Mouse (Mus musculus): Measurements from ENCODE around the gene Dnm1.

Gene Dnm1

GRCm38 (mm10) chr2:32339912-32340642, 13.1 kb downstream of the Dnm1 start:
- no peak for DNase-seq (ENCODE audit: low spot score)

DNA sequence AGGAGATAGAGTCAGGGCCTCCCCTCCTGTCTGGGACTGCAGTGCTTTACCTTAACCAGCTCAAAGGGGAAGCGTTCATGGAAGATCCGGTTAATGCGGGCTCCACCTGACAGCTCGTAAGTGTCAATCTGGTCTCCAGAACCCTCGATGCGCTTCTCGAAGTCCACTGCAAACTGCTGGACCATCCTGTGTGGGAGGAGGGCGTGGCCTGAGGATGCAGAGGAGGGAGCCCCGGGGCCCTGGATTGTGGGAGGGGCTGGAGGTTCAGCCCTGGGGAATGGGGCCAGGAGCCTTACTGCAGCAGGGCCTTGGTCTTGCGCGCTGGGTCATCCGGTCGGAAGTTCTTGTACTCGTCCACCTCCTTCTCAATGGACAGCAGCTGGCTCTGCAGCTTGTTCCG, 17.2 kb downstream of the Dnm1 start:
- no peak for DNase-seq (ENCODE audit: low spot score)

DNA sequence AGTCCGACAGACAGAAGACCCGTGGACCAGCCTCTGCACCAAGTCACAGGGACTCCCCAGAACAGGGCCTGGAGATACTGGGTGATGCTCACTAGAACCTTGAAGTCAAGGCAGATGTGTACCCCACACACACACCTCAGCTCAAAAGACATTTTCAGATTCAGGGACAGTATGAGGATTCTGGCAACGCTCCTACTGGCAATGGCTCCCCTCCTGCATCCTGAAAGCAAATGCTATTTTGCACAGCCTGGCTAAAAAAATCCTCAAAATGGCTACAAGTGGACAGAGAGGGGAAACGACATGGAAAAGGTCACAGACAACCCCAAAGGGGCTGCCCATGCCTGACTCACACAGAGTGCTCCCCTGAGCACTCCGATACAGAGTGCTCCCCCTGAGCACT, 21.0 kb downstream of the Dnm1 start:
- DNase-seq (ENCODE audit: low spot score) = no peak

DNA sequence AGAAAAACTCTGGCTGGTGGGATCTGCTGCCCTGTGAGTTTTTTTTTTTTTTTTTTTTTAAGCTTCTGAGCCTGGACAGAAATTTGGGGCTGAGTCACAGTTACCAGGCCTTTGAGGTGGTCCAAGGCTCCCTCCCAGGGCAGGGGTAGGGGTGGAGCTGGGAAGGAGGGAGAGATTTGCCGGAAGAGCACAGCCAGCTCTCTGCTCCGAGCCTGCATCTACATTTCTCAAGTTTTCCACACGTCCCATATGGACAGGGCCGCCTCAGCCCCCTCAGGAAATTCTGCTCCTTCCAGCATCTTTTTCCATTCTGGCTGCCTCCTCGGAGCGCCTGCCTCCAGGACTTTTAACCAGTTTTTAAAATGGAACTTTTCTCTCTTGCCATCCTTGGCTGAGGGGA, 23.6 kb downstream of the Dnm1 start:
- DNase-seq (ENCODE audit: low spot score) = no peak

DNA sequence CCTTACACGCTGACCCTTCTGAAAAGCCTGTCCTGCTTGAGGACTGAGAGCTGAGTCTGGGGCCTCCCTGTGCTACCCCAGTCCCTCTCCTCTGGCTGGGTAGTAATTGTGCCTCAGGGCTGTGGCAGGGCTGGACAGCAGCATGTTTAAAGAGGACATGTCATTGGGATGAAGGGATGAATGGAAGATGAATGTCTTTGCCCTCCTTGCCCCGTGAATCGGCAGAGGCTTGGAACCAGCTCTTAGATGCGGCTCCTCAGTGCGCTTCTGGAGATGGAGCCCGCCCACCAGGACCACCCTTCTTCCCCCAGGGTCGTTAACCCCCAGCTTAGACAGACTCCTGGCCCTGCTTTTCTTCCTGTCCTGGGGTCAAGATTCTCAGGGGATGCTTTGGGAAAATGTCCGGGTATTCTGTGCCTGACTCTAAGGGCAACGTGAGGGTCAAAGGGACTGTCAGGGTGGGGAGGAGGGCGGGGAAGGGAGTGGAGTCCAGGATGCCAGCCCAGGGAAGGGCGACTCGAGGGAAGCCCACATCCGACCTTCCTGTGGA, 24.2 kb downstream of the Dnm1 start:
- no peak for DNase-seq (ENCODE audit: low spot score)

GRCm38 (mm10) chr2:32327200-32327599, 25.9 kb downstream of the Dnm1 start:
- DNase-seq (ENCODE audit: low spot score) = no peak

DNA sequence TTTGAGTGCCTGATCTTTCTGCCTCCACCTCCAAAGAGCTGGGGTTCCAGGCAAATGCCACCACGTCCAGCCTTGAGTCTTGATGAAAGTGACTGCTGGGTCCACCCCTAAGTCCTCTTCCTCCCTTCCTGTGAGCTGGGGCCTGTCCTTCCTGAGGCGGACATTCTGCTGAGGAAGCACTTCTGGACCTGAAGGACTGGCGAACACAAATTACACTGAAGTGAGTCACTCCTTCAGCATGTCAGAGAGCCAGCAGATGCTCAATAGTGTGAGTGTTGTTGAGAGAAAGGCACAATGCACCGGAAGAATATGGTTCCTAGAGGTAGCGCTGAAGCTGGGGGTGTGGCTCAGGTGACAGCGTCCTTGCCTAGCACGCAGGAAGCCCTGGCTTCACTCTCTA, 27.8 kb downstream of the Dnm1 start:
- DNase-seq (ENCODE audit: low spot score) = peak; percentile 37

GRCm38 (mm10) chr2:32324322-32324721, 28.8 kb downstream of the Dnm1 start:
- DNase-seq (ENCODE audit: low spot score) = no peak

DNA sequence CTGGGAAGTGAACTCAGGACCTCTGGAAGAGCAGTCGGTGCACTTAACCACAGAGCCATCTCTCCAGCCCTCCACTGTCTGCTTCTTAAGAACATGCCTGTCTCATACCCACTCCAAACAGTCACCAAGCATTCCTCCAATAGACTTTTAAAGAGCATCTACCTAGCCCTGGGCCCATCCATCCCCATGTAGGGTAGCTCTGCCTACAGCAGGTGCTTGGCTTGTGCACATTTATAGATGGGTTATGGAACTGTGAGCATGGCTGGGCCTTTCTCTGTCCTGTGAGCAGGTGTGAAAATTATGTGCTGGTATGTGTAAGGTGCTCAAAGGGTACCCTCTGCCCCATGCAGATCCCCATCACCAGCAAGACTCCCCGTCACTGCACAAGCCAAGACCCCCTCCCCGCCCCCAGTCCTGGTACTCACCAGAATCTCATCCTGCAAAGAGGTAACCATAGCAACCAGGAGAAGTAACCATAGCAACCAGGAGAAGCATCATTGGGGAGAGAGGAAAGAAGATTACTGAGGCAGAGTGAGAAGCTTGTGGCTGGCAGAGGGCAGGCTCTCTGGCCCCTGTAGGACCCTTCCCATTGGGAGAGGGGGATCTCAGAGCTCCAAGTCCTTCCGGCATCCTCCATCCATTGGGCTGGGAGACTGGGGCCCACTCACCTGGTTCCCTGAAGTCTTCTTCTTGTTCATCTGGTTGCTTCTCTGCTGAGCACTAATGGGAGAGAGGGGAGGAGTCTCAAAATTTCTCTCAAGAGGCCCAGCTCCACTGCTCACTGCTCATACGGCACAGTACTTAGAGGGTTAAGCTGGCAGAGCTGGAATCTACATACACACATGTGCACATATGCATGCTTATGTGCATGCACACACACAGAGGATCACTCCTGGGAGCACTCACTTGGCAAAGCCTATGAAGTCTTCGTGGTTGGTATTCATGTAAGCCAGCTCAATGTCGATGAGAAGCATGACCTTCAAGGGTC, 30.1 kb downstream of the Dnm1 start:
- DNase-seq (ENCODE audit: low spot score) = no peak

DNA sequence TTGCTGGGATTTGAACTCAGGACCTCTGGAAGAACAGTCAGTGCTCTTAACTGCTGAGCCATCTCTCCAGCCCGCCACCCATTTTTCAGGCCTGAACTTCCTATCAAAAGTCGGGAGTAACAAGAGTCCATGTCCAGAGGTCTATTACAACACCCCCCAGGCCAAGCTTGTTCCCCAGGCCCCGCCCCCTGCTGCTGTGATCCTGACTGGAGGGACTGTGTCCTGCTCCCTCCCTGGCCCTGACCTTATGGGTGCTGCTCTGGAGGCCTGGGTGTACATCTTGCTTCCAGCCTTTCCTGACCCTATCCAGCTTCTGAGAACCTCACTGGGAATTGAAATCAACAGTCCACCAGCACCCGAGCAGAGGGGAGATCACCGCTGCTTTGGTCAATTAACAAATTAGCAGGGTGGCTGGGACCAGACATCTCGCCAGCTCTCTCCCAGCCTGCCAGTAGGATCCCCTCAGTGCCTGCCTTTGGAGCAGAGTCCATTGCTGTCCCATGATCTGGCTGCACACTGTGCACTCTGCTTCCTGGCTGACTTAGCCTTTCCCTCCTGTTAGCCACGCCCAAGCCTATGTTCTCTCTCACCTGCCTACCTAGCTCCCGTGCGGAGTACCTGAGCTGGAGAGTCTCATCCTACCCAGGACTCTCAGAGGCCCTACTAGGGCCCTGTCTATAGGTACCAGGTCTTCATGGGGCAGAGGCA, 31.4 kb downstream of the Dnm1 start:
- peak; percentile 54 for DNase-seq (ENCODE audit: low spot score)

- DNase-seq (ENCODE audit: low spot score) = no peak
Observed at GRCm38 (mm10) chr2:32320721-32321120, 32.4 kb downstream of the Dnm1 start.

DNA sequence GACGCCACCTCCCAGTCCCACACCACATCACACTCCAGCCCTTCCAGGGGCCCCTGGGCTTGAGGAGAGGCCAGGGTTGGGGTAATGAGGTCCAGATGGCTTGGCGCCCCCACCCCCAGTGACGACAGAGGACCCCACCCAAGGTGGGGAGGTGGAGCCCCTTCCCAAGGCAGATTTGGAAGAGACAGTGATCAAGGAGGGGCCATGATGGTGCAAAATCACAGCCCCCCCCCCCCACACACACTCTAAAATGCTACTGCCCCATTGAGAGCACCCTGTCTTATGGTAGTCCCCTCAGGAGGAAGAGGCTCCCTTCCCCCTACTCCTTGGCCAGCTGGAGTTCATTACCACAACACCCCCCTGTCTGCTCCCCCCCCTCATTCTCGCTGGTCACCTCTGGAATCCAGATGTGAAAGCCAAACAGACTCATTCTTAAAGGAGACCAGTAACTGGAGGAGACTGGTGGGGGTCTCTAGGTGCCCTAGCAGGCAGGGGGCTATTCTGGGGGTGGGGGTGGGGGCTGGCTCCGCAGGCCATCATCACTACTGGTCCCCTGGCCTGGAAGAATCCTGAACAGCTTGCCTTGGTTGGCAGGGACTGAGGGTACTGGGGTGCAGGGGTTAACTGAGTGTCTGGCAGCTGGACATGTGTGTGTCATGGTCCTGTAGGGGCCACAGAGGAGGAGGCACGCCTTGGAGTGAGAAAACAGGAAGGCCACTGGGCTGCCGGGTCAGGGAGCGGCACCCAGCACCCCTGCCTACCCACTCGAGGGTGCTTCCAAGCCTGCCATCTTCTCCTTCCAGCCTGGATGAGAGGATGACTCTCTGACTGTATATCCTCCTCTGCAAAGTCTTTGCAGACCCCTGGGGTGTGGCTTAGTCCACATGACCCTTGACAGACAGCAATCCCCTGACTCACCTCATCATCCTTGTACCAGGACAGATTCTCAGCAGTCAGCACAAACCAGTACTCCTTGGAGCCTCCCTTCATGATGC, 33.3 kb downstream of the Dnm1 start:
- no peak for DNase-seq (ENCODE audit: low spot score)

- DNase-seq (ENCODE audit: low spot score) = no peak
Observed at GRCm38 (mm10) chr2:32318709-32319585, 34.2 kb downstream of the Dnm1 start.

- DNase-seq (ENCODE audit: low spot score) = peak; percentile 87
Observed at GRCm38 (mm10) chr2:32317791-32318417, 35.2 kb downstream of the Dnm1 start.

GRCm38 (mm10) chr2:32316887-32317656, 36.1 kb downstream of the Dnm1 start:
- DNase-seq (ENCODE audit: low spot score) = no peak

DNA sequence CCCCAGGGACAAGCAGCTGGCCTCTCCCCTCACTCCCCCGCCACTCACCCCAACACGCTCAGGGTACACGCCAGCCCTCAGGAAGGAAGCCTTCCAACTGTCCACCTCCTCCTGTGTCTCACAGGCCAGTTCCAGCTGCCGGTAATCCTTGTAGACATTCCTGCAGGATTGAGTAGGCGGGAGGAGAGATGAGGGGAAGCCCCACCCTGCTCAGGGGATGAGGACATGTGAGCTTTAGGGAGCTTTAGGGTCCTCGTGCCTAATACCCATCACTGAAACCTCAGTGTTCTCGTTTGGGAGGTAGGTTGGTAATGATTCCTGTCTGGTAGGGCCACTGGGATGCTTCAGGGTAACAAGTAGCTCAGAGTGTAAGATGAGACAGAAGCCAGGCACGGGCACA, 37.4 kb downstream of the Dnm1 start:
- DNase-seq (ENCODE audit: low spot score) = peak; percentile 62

GRCm38 (mm10) chr2:32314831-32315230, 38.3 kb downstream of the Dnm1 start:
- no peak for DNase-seq (ENCODE audit: low spot score)

DNA sequence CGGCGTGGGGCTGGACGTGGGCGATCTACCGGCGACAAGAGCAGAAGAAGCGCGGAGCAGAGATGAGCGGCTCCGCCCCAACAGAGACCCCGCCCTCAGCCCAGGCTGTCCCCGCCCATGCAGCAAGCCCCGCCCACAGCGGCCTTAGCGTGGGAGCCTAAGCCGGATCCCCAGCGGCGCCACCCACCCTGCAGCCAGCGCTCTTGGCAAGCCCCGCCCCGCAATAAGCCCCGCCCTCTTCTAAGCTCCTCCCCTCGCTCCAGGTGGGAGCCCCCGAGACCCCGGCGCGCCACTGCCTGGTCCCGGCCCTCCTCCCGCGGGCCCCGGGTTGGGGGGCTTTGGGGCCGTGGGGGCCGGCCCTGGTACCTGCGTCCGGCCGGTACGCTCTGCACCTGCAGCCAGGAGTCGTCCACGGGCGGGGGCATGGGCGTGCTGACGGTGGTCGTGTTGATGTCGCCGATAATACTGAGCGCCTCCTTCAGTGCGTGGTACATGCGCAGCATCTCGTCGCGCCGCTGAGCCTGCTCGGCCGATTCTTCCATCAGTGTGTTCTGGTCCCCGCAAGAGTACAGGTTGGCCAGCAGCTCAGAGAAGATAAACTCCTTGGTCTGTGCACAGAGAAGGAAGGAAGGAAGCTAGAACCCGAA, 40.7 kb downstream of the Dnm1 start:
- no peak for DNase-seq (ENCODE audit: low spot score)
